Comparison of ENCODE assay signal across 8 mouse cellular contexts in genomic region chr11:115083376-115084139, GRCm38 (mm10). TPM values are rescaled to one million over a fixed set of nuclear protein-coding genes. Genes with fewer than 3 reads are reported as not detected.
DNase-seq lines count a peak whose midpoint lies in the region; ATAC-seq lines count a peak whose summit lies in the region.

No protein-coding gene starts in this region.

- peaks cover 30% of the 10 kb centered on the region for H3K27me3 ChIP-seq in heart, embryonic 10.5 days (ENCODE audit: insufficient read depth, poor library complexity, severe bottlenecking)
- 0 out of 2 replicates have a peak, but pooled peaks cover 14% of the 10 kb centered on the region for H3K27me3 ChIP-seq in forebrain, embryonic 13.5 days
- no peaks in the 10 kb centered on the region for H3K27me3 ChIP-seq in intestine, embryonic 16.5 days (replicated peaks; ENCODE audit: control insufficient read depth, insufficient read depth, low read length)

- DNase-seq in heart, adult 8-10 months (ENCODE audit: low spot score), result peak; percentile 55
- DNase-seq in heart, embryonic 10.5 days (ENCODE audit: low spot score), result no peak
- DNase-seq in c-Kit-positive CD71-negative TER-119-negative erythroid progenitor cells, embryonic 14.5 days (ENCODE audit: low read depth), result peak; percentile 76
- peak; percentile 80 for DNase-seq in left cerebral cortex, postnatal 4 days
- DNase-seq in spleen, postnatal 4 days (ENCODE audit: low spot score in 2 of 2), result peak; percentile 59 to 88

- no peak overlapping the region for H3K4me3 ChIP-seq in heart, embryonic 10.5 days
- no peak overlapping the region for H3K4me3 ChIP-seq in forebrain, embryonic 13.5 days
- no peak overlapping the region for H3K4me3 ChIP-seq in intestine, embryonic 16.5 days (ENCODE audit: low read length)

- H3K36me3 ChIP-seq in heart, embryonic 10.5 days, result no peaks in the 10 kb centered on the region
- no peaks in the 10 kb centered on the region for H3K36me3 ChIP-seq in forebrain, embryonic 13.5 days (ENCODE audit: poor library complexity, severe bottlenecking)
- no peaks in the 10 kb centered on the region for H3K36me3 ChIP-seq in intestine, embryonic 16.5 days (ENCODE audit: control insufficient read depth, insufficient read depth, low read length)

- no peak overlapping the region for H3K27ac ChIP-seq in heart, embryonic 10.5 days
- no peak overlapping the region for H3K27ac ChIP-seq in forebrain, embryonic 13.5 days
- H3K27ac ChIP-seq in intestine, embryonic 16.5 days (ENCODE audit: low read length), result no peak overlapping the region

- H3K9me3 ChIP-seq in heart, embryonic 10.5 days, result no peaks in the 10 kb centered on the region
- no peaks in the 10 kb centered on the region for H3K9me3 ChIP-seq in forebrain, embryonic 13.5 days (replicated peaks)
- no peaks in the 10 kb centered on the region for H3K9me3 ChIP-seq in intestine, embryonic 16.5 days (ENCODE audit: control insufficient read depth, low read length)

- intact Hi-C loops in left cerebral cortex, postnatal 4 days (cut with DNase I), result loop anchor here (5.0 to 10.0 kb wide), 2 partner anchors 69 to 181 kb away; partner anchors contain the start of gene Grin2c

- no peak overlapping the region for H3K4me2 ChIP-seq in forebrain, embryonic 13.5 days
- no peak overlapping the region for H3K4me2 ChIP-seq in intestine, embryonic 16.5 days (ENCODE audit: low read depth, low read length)

- WGBS in heart, embryonic 10.5 days, result 37% methylated on average over 18 of the region's 18 CpGs
- WGBS in forebrain, embryonic 13.5 days, result 37% methylated on average over 18 of the region's 18 CpGs
- WGBS in intestine, embryonic 16.5 days, result 43% methylated on average over 18 of the region's 18 CpGs

- H3K4me1 ChIP-seq in heart, embryonic 10.5 days, result no peaks in the 10 kb centered on the region
- peaks cover 9% of the 10 kb centered on the region for H3K4me1 ChIP-seq in forebrain, embryonic 13.5 days
- H3K4me1 ChIP-seq in intestine, embryonic 16.5 days (ENCODE audit: control insufficient read depth, insufficient read depth, low read length), result no peaks in the 10 kb centered on the region

- ATAC-seq in forebrain, embryonic 13.5 days, result peak; percentile 51; the same call in 1 of the 2 replicates
- peak; percentile 26; the same call in 1 of the 2 replicates for ATAC-seq in intestine, embryonic 16.5 days
- ATAC-seq in monocyte, adult 5-6 weeks (replicated peaks; ENCODE audit: insufficient number of reproducible peaks, low FRiP score, low TSS enrichment, poor library complexity, severe bottlenecking), result peak; percentile 48; the same call in 1 of the 2 replicates

- no peak overlapping the region for H3K9ac ChIP-seq in forebrain, embryonic 13.5 days
- no peak overlapping the region for H3K9ac ChIP-seq in intestine, embryonic 16.5 days (ENCODE audit: low read depth, low read length)

RNA-seq across cellular contexts. Expression of gene Rab37, which starts 7.7 kb away (rescaled TPM):
- 1 to 10 TPM in 1 of 4 experiments, under 1 TPM in 3; 0.34 to 1.0 (median 0.63) TPM for total RNA-seq in heart, adult 8-10 months (2022)
- 2.2 and 2.6 TPM in 2 replicates for polyA plus RNA-seq in heart, embryonic 10.5 days (2016; fragmentation: Nextera tagmentation; extraction: Ambion mirVana)
- polyA plus RNA-seq in forebrain, embryonic 13.5 days (2015; fragmentation: Nextera tagmentation; extraction: Ambion mirVana), result 0.60 and 0.76 TPM in 2 replicates
- 4.0 and 4.2 TPM in 2 replicates for polyA plus RNA-seq in intestine, embryonic 16.5 days (2015; fragmentation: Nextera tagmentation; extraction: Ambion mirVana)
- total RNA-seq in left cerebral cortex, postnatal 4 days (2021), result under 1 TPM; 0.38 to 0.68 TPM
- 31.7 to 64.8 TPM (median 33.2 TPM) in 3 replicates for total RNA-seq in monocyte, adult 5-6 weeks (2017)

RNA-seq across cellular contexts. Expression of gene Cd300e, which starts 21.6 kb away (rescaled TPM):
- total RNA-seq in heart, adult 8-10 months (2022), result under 1 TPM; 0.25 to 0.40 (median 0.32) TPM
- 0.09 and 0.26 TPM in 2 replicates for polyA plus RNA-seq in heart, embryonic 10.5 days (2016; fragmentation: Nextera tagmentation; extraction: Ambion mirVana)
- not detected in 2 replicates for polyA plus RNA-seq in forebrain, embryonic 13.5 days (2015; fragmentation: Nextera tagmentation; extraction: Ambion mirVana)
- 0.12 and 0.42 TPM in 2 replicates for polyA plus RNA-seq in intestine, embryonic 16.5 days (2015; fragmentation: Nextera tagmentation; extraction: Ambion mirVana)
- not detected for total RNA-seq in left cerebral cortex, postnatal 4 days (2021)
- total RNA-seq in monocyte, adult 5-6 weeks (2017), result 160 to 198 TPM (median 162 TPM) in 3 replicates

RNA-seq across cellular contexts. Expression of gene Cd300ld3, which starts 35.3 kb away (rescaled TPM):
- 1 to 10 TPM; 4.6 to 9.1 (median 7.4) TPM for total RNA-seq in heart, adult 8-10 months (2022)
- not detected in 2 replicates for polyA plus RNA-seq in heart, embryonic 10.5 days (2016; fragmentation: Nextera tagmentation; extraction: Ambion mirVana)
- polyA plus RNA-seq in forebrain, embryonic 13.5 days (2015; fragmentation: Nextera tagmentation; extraction: Ambion mirVana), result not detected in 2 replicates
- not detected in 2 replicates for polyA plus RNA-seq in intestine, embryonic 16.5 days (2015; fragmentation: Nextera tagmentation; extraction: Ambion mirVana)
- total RNA-seq in left cerebral cortex, postnatal 4 days (2021), result under 1 TPM; 0.50 to 0.62 TPM
- 358 to 471 TPM (median 466 TPM) in 3 replicates for total RNA-seq in monocyte, adult 5-6 weeks (2017)

RNA-seq across cellular contexts. Expression of gene Cd300ld5, which starts 46.0 kb away (rescaled TPM):
- total RNA-seq in heart, adult 8-10 months (2022), result 1 to 10 TPM; 1.6 to 5.8 (median 2.9) TPM
- not detected in 2 replicates for polyA plus RNA-seq in heart, embryonic 10.5 days (2016; fragmentation: Nextera tagmentation; extraction: Ambion mirVana)
- not detected in 2 replicates for polyA plus RNA-seq in forebrain, embryonic 13.5 days (2015; fragmentation: Nextera tagmentation; extraction: Ambion mirVana)
- not detected in 2 replicates for polyA plus RNA-seq in intestine, embryonic 16.5 days (2015; fragmentation: Nextera tagmentation; extraction: Ambion mirVana)
- under 1 TPM; 0.50 to 0.62 TPM for total RNA-seq in left cerebral cortex, postnatal 4 days (2021)
- total RNA-seq in monocyte, adult 5-6 weeks (2017), result not detected in 3 replicates

RNA-seq across cellular contexts. Expression of gene Cd300lf, which starts 50.2 kb away (rescaled TPM):
- under 1 TPM in 3 of 4 experiments, not detected in 1; 0.13 to 0.89 (median 0.22) TPM for total RNA-seq in heart, adult 8-10 months (2022)
- polyA plus RNA-seq in heart, embryonic 10.5 days (2016; fragmentation: Nextera tagmentation; extraction: Ambion mirVana), result 0.08 and 0.27 TPM in 2 replicates
- 0.11 TPM in 1 of 2 replicates, not detected in the other for polyA plus RNA-seq in forebrain, embryonic 13.5 days (2015; fragmentation: Nextera tagmentation; extraction: Ambion mirVana)
- polyA plus RNA-seq in intestine, embryonic 16.5 days (2015; fragmentation: Nextera tagmentation; extraction: Ambion mirVana), result 1.2 and 1.6 TPM in 2 replicates
- total RNA-seq in left cerebral cortex, postnatal 4 days (2021), result under 1 TPM; 0.30 to 0.48 TPM
- 20.4 to 32.5 TPM (median 25.8 TPM) in 3 replicates for total RNA-seq in monocyte, adult 5-6 weeks (2017)

Comparison
In these comparisons a context has a peak if more than half of its experiments do, and no peak if none do; other contexts are left out.
1. RNA of gene Rab37, which starts 7.7 kb away (total RNA-seq): 31.7 to 64.8 TPM in monocyte, adult 5-6 weeks; 0.34 to 1.0 TPM in heart, adult 8-10 months and 0.38 to 0.68 TPM in left cerebral cortex, postnatal 4 days; every median in the first group is over 10 times any median in the second.
2. RNA of gene Cd300e, which starts 21.6 kb away (total RNA-seq): 160 to 198 TPM in monocyte, adult 5-6 weeks; 0.25 to 0.40 TPM in heart, adult 8-10 months and not detected in left cerebral cortex, postnatal 4 days; every median in the first group is over 100 times any median in the second.
3. RNA of gene Cd300ld3, which starts 35.3 kb away (total RNA-seq): 358 to 471 TPM in monocyte, adult 5-6 weeks; 4.6 to 9.1 TPM in heart, adult 8-10 months and 0.50 to 0.62 TPM in left cerebral cortex, postnatal 4 days; every median in the first group is over 10 times any median in the second.
4. Peak in every context shown above with its lines, with median percentiles within 50 percentile points of each other: ATAC-seq.